Mouse (Mus musculus): Measurements from ENCODE around the gene Cyp2d22. TPM values are rescaled to one million over a fixed set of nuclear protein-coding genes. Genes with fewer than 3 reads are reported as not detected.

The Cyp2d22 gene
- polyA plus RNA-seq, 1 experiment: 1.1 TPM

DNA sequence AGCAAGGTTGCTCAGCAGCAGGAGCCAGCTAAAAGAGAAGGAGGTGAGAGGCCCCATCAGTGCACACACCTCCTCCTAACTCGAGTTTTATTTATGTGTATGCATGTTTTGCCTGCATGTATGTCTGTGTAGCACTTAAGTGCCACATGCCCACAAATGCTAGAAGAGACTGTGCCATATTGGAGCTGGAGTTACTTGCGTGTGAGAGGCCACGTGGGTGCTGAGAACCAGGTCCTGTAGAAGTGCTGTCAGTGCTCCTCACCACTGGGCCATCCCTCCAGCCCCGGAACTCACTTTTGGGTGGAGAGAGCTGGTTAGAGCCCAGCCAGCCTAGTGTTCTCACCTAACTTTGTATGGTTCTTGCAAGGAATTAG, 32.8 kb downstream of the Cyp2d22 start:
- H3K9me3 ChIP-seq (replicated peaks; ENCODE audit: control insufficient read depth, insufficient read depth, low read length, poor library complexity, severe bottlenecking): no peaks in the 10 kb centered on the region
- H3K27me3 ChIP-seq (ENCODE audit: control insufficient read depth, insufficient read depth, low read length, poor library complexity, severe bottlenecking): no peaks in the 10 kb centered on the region
- TF ChIP-seq CTCF (IDR thresholded peaks at IDR 0.05; ENCODE audit: low read depth, low read length): no peak
- no peak for TF ChIP-seq POLR2A (IDR thresholded peaks at IDR 0.05; ENCODE audit: insufficient read depth, low read length)
- TF ChIP-seq EP300 (IDR thresholded peaks at IDR 0.05; ENCODE audit: insufficient read depth, low read depth, low read length): no peak
- peaks cover 12% of the 10 kb centered on the region for H3K36me3 ChIP-seq (ENCODE audit: control insufficient read depth, insufficient read depth, low read length, poor library complexity, severe bottlenecking)
- peaks cover 2% of the 10 kb centered on the region for H3K4me1 ChIP-seq (ENCODE audit: control insufficient read depth, insufficient read depth, low read length)
- no peak overlapping the region for H3K27ac ChIP-seq (ENCODE audit: insufficient read depth, low read length)
- no peak overlapping the region; the same call in 1 of the 2 replicates for H3K4me3 ChIP-seq (ENCODE audit: low read depth, low read length)
- H3K9ac ChIP-seq (ENCODE audit: low read depth, poor library complexity, severe bottlenecking): peak overlapping the region; percentile 44

DNA sequence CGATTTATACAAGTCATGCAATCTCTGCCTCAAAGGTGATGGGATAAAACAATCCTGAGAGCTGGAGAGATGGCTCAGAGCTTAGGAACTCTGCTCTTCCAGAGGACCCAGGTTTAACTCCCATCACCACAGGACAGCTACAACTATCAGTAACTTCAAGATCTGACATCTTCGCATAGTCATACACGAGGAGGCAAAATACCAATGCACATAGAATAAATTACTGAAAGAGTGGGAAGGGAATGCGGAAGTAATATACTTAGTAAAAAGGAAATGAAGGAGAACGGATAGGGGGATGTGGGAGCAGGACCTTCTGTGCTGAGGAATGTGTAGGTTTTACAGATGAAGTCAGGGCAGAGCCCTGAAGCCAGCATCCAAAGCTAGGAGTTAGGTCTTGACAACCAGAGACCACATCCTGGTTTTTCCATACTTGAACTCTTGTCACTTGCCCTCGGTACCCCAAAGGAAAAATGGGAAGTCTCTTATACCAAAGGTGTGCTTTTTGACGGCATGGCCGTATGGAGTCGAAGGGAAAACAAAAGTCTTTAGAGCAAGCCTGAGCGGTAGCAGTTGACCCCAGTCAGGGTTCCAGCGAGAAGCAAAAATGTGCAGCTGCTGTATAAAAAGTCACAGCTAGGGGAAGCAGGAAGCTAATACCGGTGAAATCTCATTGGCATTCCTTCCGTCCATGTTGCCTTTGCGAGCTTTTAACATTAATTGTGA, 33.3 kb downstream of the Cyp2d22 start:
- no peak overlapping the region for H3K27ac ChIP-seq (ENCODE audit: insufficient read depth, low read length)
- no peaks in the 10 kb centered on the region for H3K27me3 ChIP-seq (ENCODE audit: control insufficient read depth, insufficient read depth, low read length, poor library complexity, severe bottlenecking)

DNA sequence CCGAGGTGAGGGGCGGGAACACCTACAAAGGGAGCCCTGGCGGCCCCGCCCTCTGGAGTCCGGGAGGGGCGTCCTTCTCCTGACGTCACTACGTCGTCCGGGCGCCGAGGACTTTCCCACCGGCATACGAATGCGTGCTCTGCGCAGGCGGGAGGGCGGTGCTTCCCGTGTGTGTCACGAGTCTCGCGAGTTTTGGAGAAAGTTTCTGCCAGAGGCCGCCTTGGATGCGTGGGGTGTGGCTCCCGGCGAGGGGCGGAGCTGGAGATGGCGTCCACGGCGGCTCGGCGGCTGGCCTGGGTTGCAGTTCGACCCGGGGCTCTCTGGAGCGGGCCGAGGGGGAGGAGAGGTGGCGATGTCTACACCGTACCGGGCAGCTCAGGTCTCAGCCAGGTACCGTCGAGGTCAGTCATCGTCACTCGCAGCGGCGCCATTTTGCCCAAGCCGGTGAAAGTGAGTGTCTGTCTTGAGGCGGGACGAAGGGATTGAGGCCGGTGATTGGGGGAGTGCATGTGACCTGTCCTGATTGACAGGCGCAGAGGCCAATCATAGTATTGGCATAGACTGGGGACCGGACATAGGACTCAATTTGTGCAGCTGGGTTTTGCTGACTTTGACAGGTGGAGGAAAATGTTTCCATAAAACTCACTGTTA, 34.1 kb downstream of the Cyp2d22 start:
- H3K36me3 ChIP-seq (ENCODE audit: control insufficient read depth, insufficient read depth, low read length, poor library complexity, severe bottlenecking): peaks cover 12% of the 10 kb centered on the region
- no peaks in the 10 kb centered on the region for H3K9me3 ChIP-seq (replicated peaks; ENCODE audit: control insufficient read depth, insufficient read depth, low read length, poor library complexity, severe bottlenecking)
- TF ChIP-seq CTCF (IDR thresholded peaks at IDR 0.05; ENCODE audit: low read depth, low read length) (no peak), EP300 (IDR thresholded peaks at IDR 0.05; ENCODE audit: insufficient read depth, low read depth, low read length) (peak; percentile 10; the same call in 1 of the 2 replicates)
- peak overlapping the region; percentile 82 for H3K9ac ChIP-seq (ENCODE audit: low read depth, poor library complexity, severe bottlenecking)
- H3K4me3 ChIP-seq (ENCODE audit: low read depth, low read length): peak overlapping the region; percentile 94
- H3K4me1 ChIP-seq (ENCODE audit: control insufficient read depth, insufficient read depth, low read length): peaks cover 2% of the 10 kb centered on the region
- H3K27ac ChIP-seq (ENCODE audit: insufficient read depth, low read length): no peak overlapping the region
- no peaks in the 10 kb centered on the region for H3K27me3 ChIP-seq (ENCODE audit: control insufficient read depth, insufficient read depth, low read length, poor library complexity, severe bottlenecking)

More for the DNA sequence above, 33.3 kb downstream of the Cyp2d22 start:
- Histone ChIP-seq H3K9me3 (replicated peaks; ENCODE audit: control insufficient read depth, insufficient read depth, low read length, poor library complexity, severe bottlenecking) (no peaks in the 10 kb centered on the region), H3K36me3 (ENCODE audit: control insufficient read depth, insufficient read depth, low read length, poor library complexity, severe bottlenecking) (peaks cover 12% of the 10 kb centered on the region), H3K4me1 (ENCODE audit: control insufficient read depth, insufficient read depth, low read length) (peaks cover 2% of the 10 kb centered on the region), H3K4me3 (ENCODE audit: low read depth, low read length) (peak overlapping the region; percentile 94), H3K9ac (ENCODE audit: low read depth, poor library complexity, severe bottlenecking) (peak overlapping the region; percentile 44)
- TF ChIP-seq CTCF (IDR thresholded peaks at IDR 0.05; ENCODE audit: low read depth, low read length): no peak
- TF ChIP-seq EP300 (IDR thresholded peaks at IDR 0.05; ENCODE audit: insufficient read depth, low read depth, low read length): no peak
- TF ChIP-seq POLR2A (IDR thresholded peaks at IDR 0.05; ENCODE audit: insufficient read depth, low read length): no peak

DNA sequence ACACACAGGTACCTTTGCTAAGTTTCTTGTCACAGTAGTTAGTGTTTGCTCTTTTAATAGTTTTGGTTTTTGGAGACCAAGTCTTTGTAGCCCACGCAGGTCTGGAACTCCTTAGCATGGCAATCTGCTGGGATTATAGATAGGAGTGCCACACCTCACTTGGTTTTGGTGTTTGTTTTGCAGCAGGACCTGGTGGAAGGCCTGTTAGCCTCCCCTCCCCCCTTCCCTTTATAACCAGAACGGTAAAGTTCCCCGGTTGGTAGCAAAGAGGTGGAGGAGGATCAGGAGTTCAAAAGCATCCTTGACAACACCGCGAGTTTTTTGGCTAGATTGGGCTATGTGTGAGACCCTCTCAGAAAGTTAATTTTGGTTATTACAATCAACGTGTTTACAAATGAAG, 35.1 kb downstream of the Cyp2d22 start:
- TF ChIP-seq EP300 (IDR thresholded peaks at IDR 0.05; ENCODE audit: insufficient read depth, low read depth, low read length) (no peak), POLR2A (IDR thresholded peaks at IDR 0.05; ENCODE audit: insufficient read depth, low read length) (no peak), CTCF (IDR thresholded peaks at IDR 0.05; ENCODE audit: low read depth, low read length) (no peak)
- Histone ChIP-seq H3K27me3 (ENCODE audit: control insufficient read depth, insufficient read depth, low read length, poor library complexity, severe bottlenecking) (no peaks in the 10 kb centered on the region), H3K36me3 (ENCODE audit: control insufficient read depth, insufficient read depth, low read length, poor library complexity, severe bottlenecking) (peaks cover 6% of the 10 kb centered on the region; the same call in 1 of the 2 replicates), H3K4me1 (ENCODE audit: control insufficient read depth, insufficient read depth, low read length) (peaks cover 6% of the 10 kb centered on the region), H3K9me3 (replicated peaks; ENCODE audit: control insufficient read depth, insufficient read depth, low read length, poor library complexity, severe bottlenecking) (no peaks in the 10 kb centered on the region), H3K27ac (ENCODE audit: insufficient read depth, low read length) (no peak overlapping the region), H3K9ac (ENCODE audit: low read depth, poor library complexity, severe bottlenecking) (no peak overlapping the region), H3K4me3 (ENCODE audit: low read depth, low read length) (no peak overlapping the region)

DNA sequence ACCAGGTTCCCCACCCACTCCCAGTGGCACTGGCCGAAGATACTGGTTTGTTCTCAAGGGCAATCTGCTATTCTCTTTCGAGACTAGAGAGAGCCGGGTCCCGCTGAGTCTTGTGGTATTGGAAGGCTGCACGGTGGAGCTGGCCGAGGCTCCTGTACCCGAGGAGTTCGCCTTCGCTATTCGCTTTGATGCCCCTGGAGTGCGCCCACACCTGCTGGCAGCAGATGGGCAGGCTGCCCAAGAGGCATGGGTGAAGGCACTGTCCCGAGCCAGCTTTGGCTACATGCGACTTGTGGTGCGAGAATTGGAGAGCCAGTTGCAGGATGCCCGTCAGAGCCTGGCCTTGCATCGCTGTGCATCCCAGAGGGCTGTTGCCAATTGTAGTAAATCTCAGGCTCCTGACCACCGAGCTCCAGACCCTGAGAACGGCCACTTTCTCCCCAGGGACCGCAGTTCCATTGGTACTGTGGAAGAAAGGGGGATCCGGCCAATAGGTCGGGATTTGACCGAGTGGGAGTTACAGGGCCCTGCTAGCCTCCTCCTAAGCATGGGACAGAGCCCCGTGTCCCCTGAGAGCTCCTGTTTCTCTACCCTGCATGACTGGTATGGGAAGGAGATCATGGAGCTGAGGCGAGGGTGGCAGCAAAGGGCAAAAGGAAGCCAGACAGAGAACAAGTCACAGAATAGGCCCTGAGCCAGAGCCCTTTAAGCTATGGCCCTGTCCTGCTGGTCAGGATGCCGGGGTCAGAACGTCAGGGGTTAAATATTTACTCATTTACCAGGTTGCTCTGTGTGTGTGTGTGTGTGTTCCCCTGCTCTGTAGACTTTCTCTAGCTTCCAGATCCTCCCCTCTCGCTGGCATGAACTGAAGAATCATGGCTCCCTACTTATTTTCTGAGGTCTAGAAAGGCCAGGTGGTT, 36.4 kb downstream of the Cyp2d22 start:
- Histone ChIP-seq H3K9ac (ENCODE audit: low read depth, poor library complexity, severe bottlenecking) (no peak overlapping the region), H3K27me3 (ENCODE audit: control insufficient read depth, insufficient read depth, low read length, poor library complexity, severe bottlenecking) (no peaks in the 10 kb centered on the region), H3K4me3 (ENCODE audit: low read depth, low read length) (no peak overlapping the region), H3K9me3 (replicated peaks; ENCODE audit: control insufficient read depth, insufficient read depth, low read length, poor library complexity, severe bottlenecking) (no peaks in the 10 kb centered on the region), H3K27ac (ENCODE audit: insufficient read depth, low read length) (no peak overlapping the region), H3K4me1 (ENCODE audit: control insufficient read depth, insufficient read depth, low read length) (peaks cover 6% of the 10 kb centered on the region), H3K36me3 (ENCODE audit: control insufficient read depth, insufficient read depth, low read length, poor library complexity, severe bottlenecking) (peaks cover 3% of the 10 kb centered on the region; the same call in 1 of the 2 replicates)
- no peak for TF ChIP-seq EP300 (IDR thresholded peaks at IDR 0.05; ENCODE audit: insufficient read depth, low read depth, low read length)
